Mouse (Mus musculus) left cerebral cortex, adult 8-10 months (tissue): ENCODE measurements around the gene Dis3l2. TPM values are rescaled to one million over a fixed set of nuclear protein-coding genes. Genes with fewer than 3 reads are reported as not detected.

ENCODE experiments used
- DNase-seq, 2 experiments: peaks; one replicate each; pipeline ENCODE4 v3.0.0; 2022; ENCODE audit warnings: low spot score in 2 of 2
- total RNA-seq, 4 experiments: library from RNA; stranded (reverse); gene quantifications; 2 replicates each; pipeline ENCODE4 v1.2.4; 2022

Dis3l2 gene
- total RNA-seq = 10 to 100 TPM; 29.1 to 32.8 (median 31.0) TPM

- DNase-seq = peak; percentile 84 to 85
Measured at GRCm38 (mm10) chr1:86703300-86703964, at the start of gene Dis3l2. Gene Dis3l2, plus strand, starts transcription at chr1:86703808.

GRCm38 (mm10) chr1:86657071-86657470 lies 46.5 kb upstream of the Dis3l2 start:
- DNase-seq = no peak

- no peak for DNase-seq
Measured at GRCm38 (mm10) chr1:86665091-86665490, 38.5 kb upstream of the Dis3l2 start.

DNA sequence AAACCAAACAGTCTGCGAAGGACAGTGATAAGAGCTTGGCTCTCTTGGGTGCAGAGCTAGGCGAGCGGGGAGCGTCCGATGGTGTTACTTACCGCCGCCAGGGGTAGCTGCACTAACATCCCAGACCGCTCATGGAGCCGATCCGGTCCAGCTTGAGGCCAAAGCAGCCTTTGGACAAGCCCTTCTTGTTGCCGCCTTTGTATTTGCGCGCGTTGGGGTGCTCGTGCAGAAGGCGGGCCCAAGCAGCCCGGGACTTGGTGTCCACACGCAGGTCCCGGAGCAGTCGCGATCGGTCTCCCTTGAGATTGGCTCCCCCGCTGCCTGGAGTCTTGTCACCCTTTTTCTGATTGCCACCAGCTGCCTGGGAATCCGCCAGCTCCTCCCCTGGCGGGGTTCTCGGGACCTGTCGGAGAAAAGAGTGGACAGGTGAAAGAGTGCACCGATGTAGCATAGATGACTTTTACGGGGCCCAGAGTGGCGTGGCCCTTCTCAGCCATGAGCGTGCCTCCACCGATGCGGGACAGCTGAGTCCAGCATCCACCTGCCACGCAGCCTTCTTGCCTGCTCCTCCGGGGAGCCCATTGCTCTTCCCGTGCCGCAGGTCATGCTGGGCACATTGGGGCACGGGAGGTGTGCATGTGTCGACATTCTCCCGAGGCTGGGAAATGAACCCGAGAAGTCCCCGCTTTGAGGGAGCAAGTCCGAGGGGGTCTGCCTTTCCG lies 33.9 kb upstream of the Dis3l2 start:
- DNase-seq = peak; percentile 39 to 48

DNA sequence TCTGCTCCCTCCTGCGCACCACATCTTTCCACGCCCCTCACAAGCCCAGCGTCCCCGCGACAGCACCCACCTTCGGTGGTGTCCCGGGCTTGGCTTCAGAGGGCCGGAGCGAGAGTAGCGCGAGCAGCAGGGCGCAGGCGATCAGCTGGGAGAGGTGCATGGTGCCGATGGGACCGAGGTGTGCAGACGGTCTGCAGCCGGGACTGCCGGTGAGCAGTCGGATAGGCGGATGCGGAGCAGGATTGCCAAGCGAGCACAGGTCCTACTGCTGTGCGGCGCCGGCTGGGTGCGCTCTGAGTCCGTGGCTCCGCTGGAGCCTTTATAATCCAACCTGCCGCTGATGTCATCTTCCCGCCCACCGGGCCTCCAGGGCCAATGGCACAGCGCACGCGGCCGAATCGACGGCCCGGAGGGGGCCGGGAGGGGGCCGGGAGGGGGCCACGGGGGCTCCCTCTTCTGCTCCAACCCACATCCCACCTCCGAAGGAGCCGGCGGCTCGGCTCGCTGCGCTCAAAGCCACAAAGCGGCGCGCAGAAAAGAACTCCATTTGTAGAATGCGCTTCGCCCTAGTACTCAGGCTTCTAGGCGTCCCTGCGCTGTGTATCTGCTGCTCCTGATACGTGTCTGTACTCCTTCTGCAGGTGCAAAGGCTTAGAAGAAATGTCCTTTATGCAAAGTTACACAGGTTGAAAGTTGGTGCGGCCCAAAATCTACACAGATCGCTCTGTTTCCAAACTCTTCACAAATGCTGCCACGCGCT lies 33.1 kb upstream of the Dis3l2 start, which contains the start of gene Nppc:
TSS of gene Nppc (minus strand) at position 293 of the 760 bp plus-strand sequence.
- DNase-seq = peak; percentile 65 to 80

- no peak for DNase-seq
Measured at GRCm38 (mm10) chr1:86674385-86674784, 29.2 kb upstream of the Dis3l2 start.

DNA sequence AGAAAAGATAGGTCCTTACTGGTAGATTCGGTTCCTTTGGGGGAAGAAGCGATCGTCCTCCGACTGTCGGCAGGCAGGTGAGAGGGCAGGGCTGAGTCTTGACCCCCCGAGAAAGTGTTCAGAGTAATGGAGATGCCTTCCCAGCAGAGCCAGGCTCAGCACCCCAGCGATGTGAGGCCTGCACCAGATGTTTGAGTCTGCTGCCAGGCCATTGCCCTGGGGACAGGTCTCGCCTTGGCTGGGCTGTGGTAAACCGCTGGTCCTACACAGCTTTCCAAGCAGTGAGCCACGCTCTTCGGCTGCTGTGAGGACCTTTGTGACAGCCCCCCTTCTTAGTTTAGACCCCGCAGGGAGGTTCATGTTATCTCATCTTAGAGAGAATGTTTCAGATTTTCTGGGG lies 28.5 kb upstream of the Dis3l2 start:
- no peak for DNase-seq

DNA sequence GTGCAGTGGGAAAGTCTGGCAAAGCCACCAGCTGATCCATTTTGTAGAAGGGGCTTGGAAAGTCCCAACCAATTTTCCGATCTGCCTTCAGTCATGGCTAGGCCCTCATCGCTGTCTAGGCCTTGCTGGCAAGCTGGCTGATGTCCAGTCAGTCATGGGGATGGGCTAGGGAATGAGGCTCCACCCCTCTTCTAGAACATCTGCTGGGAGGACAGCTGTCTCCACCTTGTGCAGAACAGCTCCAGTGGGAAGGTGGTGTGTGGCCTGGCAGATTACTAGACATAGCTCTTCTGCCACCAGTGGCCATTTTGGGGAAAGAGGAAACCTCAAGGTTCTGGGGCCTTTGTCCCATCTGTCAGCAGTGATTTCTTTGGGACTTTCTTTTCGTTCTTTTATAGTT lies 26.0 kb upstream of the Dis3l2 start:
- DNase-seq = no peak

DNA sequence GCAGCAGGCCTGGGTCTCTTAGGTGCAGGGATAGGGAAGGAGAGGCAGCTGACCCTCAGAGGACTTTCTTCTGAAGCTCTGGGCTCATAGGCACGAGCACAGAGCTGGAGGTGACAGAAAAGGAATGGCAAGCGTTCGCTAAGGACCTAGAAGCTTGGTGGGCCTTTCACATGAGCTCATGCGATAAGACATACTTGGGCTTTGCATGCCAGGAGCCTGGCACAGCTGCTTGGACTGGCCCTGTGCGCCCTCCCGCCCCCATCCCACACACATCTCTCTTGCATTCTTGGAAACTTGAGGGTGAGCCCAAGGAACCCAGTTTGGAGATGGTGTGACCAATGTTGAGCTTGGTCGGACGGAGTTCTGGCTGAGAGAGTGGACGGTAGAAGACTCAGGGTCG lies 24.9 kb upstream of the Dis3l2 start:
- DNase-seq = no peak

DNA sequence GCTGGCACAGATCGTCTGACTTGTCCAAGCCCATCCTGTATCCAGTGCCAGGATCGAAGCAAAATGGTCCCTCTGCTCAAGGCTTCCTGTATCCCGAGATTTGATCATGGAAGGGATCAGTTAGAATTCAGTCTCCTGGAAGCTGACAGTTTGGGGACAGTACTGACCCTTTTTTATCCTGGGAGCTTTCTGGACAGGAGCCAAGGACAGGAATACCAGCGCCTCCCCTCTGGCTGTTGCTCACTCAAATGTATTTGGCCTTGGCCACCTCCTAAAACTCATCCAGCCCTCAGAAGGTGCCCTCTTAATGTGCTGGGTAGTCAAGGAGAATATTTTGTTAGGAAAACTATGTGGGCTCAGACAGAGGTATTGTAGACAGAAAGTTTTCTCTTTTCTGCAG lies 16.4 kb upstream of the Dis3l2 start:
- DNase-seq = no peak

DNA sequence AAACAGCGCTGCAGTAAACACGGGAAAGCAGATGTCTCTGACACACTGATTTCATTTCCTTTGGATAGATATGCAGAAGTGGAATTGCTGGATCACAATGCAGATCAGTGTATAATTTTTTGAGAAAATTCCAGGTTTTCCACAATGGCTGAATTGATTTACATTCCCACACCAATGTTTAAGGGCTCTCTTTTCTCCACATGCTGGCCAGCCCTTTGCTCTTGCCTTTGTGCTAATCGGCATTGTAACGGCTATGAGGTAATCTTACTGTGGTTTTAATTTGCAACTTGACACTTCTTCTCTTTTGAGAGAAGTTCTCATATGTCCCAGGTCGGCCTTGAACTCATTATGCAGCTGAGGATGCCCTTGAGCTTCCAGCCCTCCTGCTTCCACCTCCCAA lies 12.6 kb upstream of the Dis3l2 start:
- DNase-seq = no peak

DNA sequence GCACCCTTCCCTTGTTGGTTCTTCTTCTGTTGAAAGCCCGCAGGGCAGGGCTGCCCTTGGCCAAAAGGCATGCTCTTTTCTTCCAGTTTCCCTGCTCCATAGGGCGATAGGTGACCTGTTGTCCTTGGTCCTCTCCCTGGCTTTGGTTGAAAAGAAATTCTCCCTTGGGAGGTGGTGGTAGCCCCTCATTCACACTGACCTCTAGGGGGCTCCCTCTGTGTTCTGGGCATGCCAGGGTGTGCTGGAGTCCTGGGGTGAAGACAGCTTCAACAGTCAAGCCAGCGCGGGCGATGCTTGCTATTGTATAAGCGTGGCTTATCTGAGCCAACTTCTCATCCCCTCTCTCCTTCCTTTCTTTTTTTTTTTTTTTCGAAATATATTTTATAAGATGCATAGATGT lies 6.7 kb upstream of the Dis3l2 start:
- DNase-seq = no peak

GRCm38 (mm10) chr1:86698721-86699120 lies 4.9 kb upstream of the Dis3l2 start:
- DNase-seq = no peak

GRCm38 (mm10) chr1:86699346-86700136 lies 4.1 kb upstream of the Dis3l2 start:
- no peak for DNase-seq

DNA sequence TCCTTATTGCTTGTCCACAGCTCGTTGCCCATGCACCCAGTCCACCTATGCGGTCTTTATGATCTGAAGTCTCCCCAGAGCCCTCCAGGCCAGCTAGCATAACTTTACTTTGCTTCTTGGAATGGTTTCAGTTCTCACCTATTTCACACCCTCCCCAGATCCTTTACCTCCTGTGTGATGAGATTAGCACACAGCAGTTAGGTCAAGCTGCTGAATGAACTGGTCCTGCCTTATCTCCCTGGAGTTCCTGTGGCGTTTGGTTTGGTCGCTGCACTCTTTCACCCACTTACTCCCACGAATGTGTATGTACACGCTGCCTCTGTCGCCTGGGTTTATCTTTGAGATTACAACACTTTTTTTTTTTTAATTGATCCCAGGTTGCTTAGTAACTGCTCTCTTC lies 3.2 kb upstream of the Dis3l2 start:
- no peak for DNase-seq

- DNase-seq = no peak
Measured at GRCm38 (mm10) chr1:86703965-86704326, 338 bp downstream of the Dis3l2 start.

- DNase-seq = peak in 1 of 2 experiments; percentile 22
Measured at GRCm38 (mm10) chr1:86705461-86705860, 1.9 kb downstream of the Dis3l2 start.

- no peak for DNase-seq
Measured at GRCm38 (mm10) chr1:86709546-86709945, 5.9 kb downstream of the Dis3l2 start.

GRCm38 (mm10) chr1:86712045-86712444 lies 8.4 kb downstream of the Dis3l2 start:
- DNase-seq = no peak

DNA sequence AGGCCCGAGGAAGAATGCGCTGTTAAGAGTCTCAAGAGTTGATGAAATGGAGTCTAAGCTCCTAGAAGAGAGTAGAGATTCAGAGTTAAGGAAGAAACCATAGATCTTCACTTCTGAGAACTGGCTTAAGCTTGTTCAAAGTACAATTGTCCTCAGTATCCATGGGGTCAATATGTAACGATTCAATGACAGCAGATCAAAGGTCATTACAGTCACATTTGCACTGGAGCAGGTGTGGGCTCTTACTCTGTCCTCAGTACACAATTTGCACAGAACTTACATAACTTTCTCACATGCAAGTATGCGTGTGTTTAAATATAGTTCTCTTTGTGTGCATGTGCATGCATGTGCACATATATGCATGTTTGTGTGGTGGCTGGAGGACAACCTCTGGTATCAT lies 9.4 kb downstream of the Dis3l2 start:
- no peak for DNase-seq

- DNase-seq = no peak
Measured at GRCm38 (mm10) chr1:86718190-86718589, 14.6 kb downstream of the Dis3l2 start.

DNA sequence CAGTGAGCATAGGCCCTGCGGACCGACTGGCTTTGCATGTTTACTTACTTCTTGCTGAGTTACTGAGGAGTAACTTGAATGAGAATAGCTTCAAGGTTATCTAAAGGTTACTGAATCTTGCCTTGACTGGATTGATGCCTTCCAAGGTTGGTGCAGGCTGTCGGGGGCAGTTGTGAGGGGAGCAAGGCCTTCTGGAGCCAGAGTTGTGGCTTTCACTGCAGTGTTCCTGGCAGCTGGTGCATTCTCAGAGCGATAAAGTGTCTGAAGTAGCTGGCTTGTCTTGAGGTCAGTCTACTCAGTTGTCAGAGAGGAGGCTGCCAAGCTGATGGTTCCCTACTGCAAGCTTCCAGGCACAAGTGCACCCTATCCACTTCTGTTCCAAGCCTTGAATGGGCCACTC lies 15.8 kb downstream of the Dis3l2 start:
- DNase-seq = no peak
